ENCODE assay signal across 9 mouse cellular contexts in the genomic region with DNA sequence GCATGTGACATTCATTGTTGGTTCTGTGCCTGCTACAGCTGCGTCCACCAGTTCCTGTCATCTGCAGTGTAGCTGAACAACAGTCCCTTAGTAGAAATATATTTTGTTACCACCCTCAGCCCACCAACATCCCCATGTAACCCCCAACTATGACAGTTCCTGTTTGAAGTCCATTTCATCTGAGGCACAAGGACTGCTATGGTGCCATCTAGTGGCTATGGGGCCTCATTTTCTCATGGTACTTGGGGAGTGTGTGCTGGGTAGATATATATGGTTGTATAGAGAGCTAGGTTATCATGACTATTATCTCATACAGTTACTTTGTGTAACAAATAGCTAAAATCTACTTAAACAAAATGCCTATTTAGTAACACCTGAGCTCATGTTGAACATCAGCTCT. TPM values are rescaled to one million over a fixed set of nuclear protein-coding genes. Genes with fewer than 3 reads are reported as not detected.
DNase-seq lines count a peak whose midpoint lies in the region; ATAC-seq lines count a peak whose summit lies in the region.
"Had no signal": no experiment of that assay in that cellular context is flagged by ENCODE, and none has a peak within 500 bp of the region (broad histone marks: within the 10 kb centered on the region; RNA-seq: fewer than 3 reads in every experiment).

No protein-coding gene starts in this region.

- H3K4me2 ChIP-seq in kidney, embryonic 15.5 days: no peak overlapping the region

- H3K4me1 ChIP-seq in kidney, embryonic 15.5 days: no peaks in the 10 kb centered on the region

- no peak overlapping the region for H3K27ac ChIP-seq in kidney, embryonic 15.5 days

- H3K36me3 ChIP-seq in kidney, embryonic 15.5 days: no peaks in the 10 kb centered on the region

- no peak for ATAC-seq in kidney, embryonic 15.5 days (replicated peaks; ENCODE audit: low FRiP score)
- ATAC-seq in CD4-positive, CD25-positive, alpha-beta regulatory T cell, adult 4 months: peak; percentile 72

- H3K9ac ChIP-seq in kidney, embryonic 15.5 days: no peak overlapping the region

- DNase-seq in kidney, adult 18-20 months: peak; percentile 42
- peak; percentile 44 for DNase-seq in adrenal gland, adult 2 months
- peak; percentile 71 for DNase-seq in embryo, embryonic 11 days
- peak; percentile 19 for DNase-seq in large intestine, adult 2 months (ENCODE audit: low read depth, low spot score)
- DNase-seq in naive thymus-derived CD4-positive, alpha-beta T cell, adult 2 months (ENCODE audit: low read depth): peak; percentile 60
- no peak for DNase-seq in MN1 (ENCODE audit: low spot score)

- 55% methylated on average over 1 of the region's 1 CpGs for WGBS in kidney, embryonic 15.5 days
- 43% methylated on average over 1 of the region's 1 CpGs for WGBS in large intestine, adult 2 months

- no peaks in the 10 kb centered on the region for H3K9me3 ChIP-seq in kidney, embryonic 15.5 days (replicated peaks)

- no peak overlapping the region for H3K4me3 ChIP-seq in kidney, embryonic 15.5 days (replicated peaks)
- H3K4me3 ChIP-seq: erythroblast, embryonic 14.5 days had no signal

- no peaks in the 10 kb centered on the region for H3K27me3 ChIP-seq in kidney, embryonic 15.5 days

RNA-seq across cellular contexts. Expression of gene Il19, which starts 39.5 kb away (rescaled TPM):
- 0.18 TPM in 1 of 2 replicates, not detected in the other for polyA plus RNA-seq in kidney, embryonic 15.5 days (2015; fragmentation: Nextera tagmentation; extraction: Ambion mirVana)
- not detected for polyA plus RNA-seq in CD4-positive, CD25-positive, alpha-beta regulatory T cell, adult 4 months (2017; shearing (Covaris generic))
- total RNA-seq in adrenal gland, adult 2 months (2021): not detected
- polyA plus RNA-seq in adrenal gland, adult 2 months (2012; rRNA removed): not detected in 2 replicates
- polyA plus RNA-seq in large intestine, adult 2 months (2012; rRNA removed): not detected in 2 replicates
- polyA plus RNA-seq: erythroblast, embryonic 14.5 days had no signal

RNA-seq across cellular contexts. Expression of gene Il10, which starts 40.2 kb away (rescaled TPM):
- polyA plus RNA-seq in kidney, embryonic 15.5 days (2015; fragmentation: Nextera tagmentation; extraction: Ambion mirVana): not detected in 2 replicates
- 10 to 100 TPM in 1 of 2 experiments, 1 to 10 TPM in 1; 5.9 to 13.6 TPM for polyA plus RNA-seq in CD4-positive, CD25-positive, alpha-beta regulatory T cell, adult 4 months (2017; shearing (Covaris generic))
- not detected for total RNA-seq in adrenal gland, adult 2 months (2021)
- polyA plus RNA-seq in adrenal gland, adult 2 months (2012; rRNA removed): not detected in 2 replicates
- polyA plus RNA-seq in large intestine, adult 2 months (2012; rRNA removed): 0.14 and 0.22 TPM in 2 replicates
- polyA plus RNA-seq: erythroblast, embryonic 14.5 days had no signal
